Mouse (Mus musculus) liver, embryonic 15.5 days (tissue): Measurements from ENCODE around the gene Ap1b1. TPM values are rescaled to one million over a fixed set of nuclear protein-coding genes. Genes with fewer than 3 reads are reported as not detected.

Experiments used
- ATAC-seq: fragments of 200-750 bp; cut with Nextera tagmentation; 2 replicates; pipeline ENCODE4 v1.8.0; 2017; ENCODE audit warnings: moderate number of reproducible peaks, mild to moderate bottlenecking, moderate library complexity; ENCODE audit not compliant: insufficient read depth
- H3K27ac ChIP-seq: fragments of 300-500 bp; sonication (generic); replicated peaks from 2 replicates; pipeline ENCODE4 v1.5.1; 2015; ENCODE audit warnings: mild to moderate bottlenecking, inconsistent platforms
- H3K27me3 ChIP-seq: fragments of 300-500 bp; sonication (generic); 2 replicates; pipeline ENCODE4 v1.6.1; 2015; ENCODE audit warnings: mild to moderate bottlenecking, inconsistent platforms
- H3K36me3 ChIP-seq: fragments of 300-500 bp; sonication (generic); replicated peaks from 2 replicates; pipeline ENCODE4 v1.6.1; 2015; ENCODE audit warnings: moderate library complexity, mild to moderate bottlenecking, inconsistent platforms
- H3K4me1 ChIP-seq: fragments of 300-500 bp; sonication (generic); replicated peaks from 2 replicates; pipeline ENCODE4 v1.6.1; 2015; ENCODE audit warnings: inconsistent platforms
- H3K4me2 ChIP-seq: fragments of 300-500 bp; sonication (generic); 2 replicates; pipeline ENCODE4 v1.6.1; 2015; ENCODE audit warnings: moderate library complexity, mild to moderate bottlenecking, inconsistent platforms
- H3K4me3 ChIP-seq: fragments of 300-500 bp; sonication (generic); replicated peaks from 2 replicates; pipeline ENCODE4 v1.5.1; 2015; ENCODE audit warnings: mild to moderate bottlenecking, inconsistent platforms
- H3K9ac ChIP-seq: fragments of 300-500 bp; sonication (generic); 2 replicates; pipeline ENCODE4 v1.6.1; 2015; ENCODE audit warnings: moderate library complexity, mild to moderate bottlenecking, inconsistent platforms
- H3K9me3 ChIP-seq: fragments of 300-500 bp; sonication (generic); replicated peaks from 2 replicates; pipeline ENCODE4 v1.6.1; 2016; ENCODE audit warnings: inconsistent platforms
- WGBS: fragments of 180-500 bp; shearing (Covaris S2); methylation state at CpG from one replicate; pipeline ENCODE4 v1.1.7; 2015; ENCODE audit warnings: mixed read lengths; ENCODE audit not compliant: insufficient replicate concordance; 5-methylcytosine and 5-hydroxymethylcytosine counted together
- polyA plus RNA-seq: library from polyadenylated mRNA; unstranded; fragments of >200 nt; fragmentation: Nextera tagmentation; extraction: Ambion mirVana; gene quantifications from 2 replicates; pipeline ENCODE4 v1.2.1, GENCODE M21; 2015

Gene Ap1b1
- polyA plus RNA-seq, 1 experiment from 2014 or later = 76.7 TPM

- Histone ChIP-seq H3K36me3 (no peaks in the 10 kb centered on the region), H3K4me2 (peak overlapping the region; percentile 35), H3K27me3 (no peaks in the 10 kb centered on the region), H3K9ac (no peak overlapping the region; the same call in 1 of the 2 replicates), H3K27ac (peak overlapping the region; percentile 42), H3K4me1 (peaks cover 31% of the 10 kb centered on the region), H3K4me3 (no peak overlapping the region), H3K9me3 (no peaks in the 10 kb centered on the region)
- peak; percentile 90 for ATAC-seq
- WGBS = 21% methylated on average over 5 of the region's 5 CpGs
Observed at GRCm38 (mm10) chr11:4966888-4967287, 19.7 kb upstream of the Ap1b1 start.

GRCm38 (mm10) chr11:4967549-4967948 is 19.1 kb upstream of the Ap1b1 start:
- H3K9me3 ChIP-seq = no peaks in the 10 kb centered on the region
- WGBS = 14% methylated on average over 2 of the region's 2 CpGs
- peak overlapping the region; percentile 42 for H3K27ac ChIP-seq
- H3K4me2 ChIP-seq = peak overlapping the region; percentile 35
- H3K36me3 ChIP-seq = no peaks in the 10 kb centered on the region
- no peak overlapping the region for H3K4me3 ChIP-seq
- peak; percentile 64; the same call in 1 of the 2 replicates for ATAC-seq
- no peak overlapping the region for H3K9ac ChIP-seq
- H3K27me3 ChIP-seq = no peaks in the 10 kb centered on the region
- peaks cover 31% of the 10 kb centered on the region for H3K4me1 ChIP-seq

GRCm38 (mm10) chr11:4968376-4968775 is 18.2 kb upstream of the Ap1b1 start:
- H3K4me2 ChIP-seq = no peak overlapping the region
- ATAC-seq = no peak
- no peak overlapping the region for H3K27ac ChIP-seq
- H3K9ac ChIP-seq = no peak overlapping the region
- no peak overlapping the region for H3K4me3 ChIP-seq
- H3K36me3 ChIP-seq = no peaks in the 10 kb centered on the region
- H3K27me3 ChIP-seq = no peaks in the 10 kb centered on the region
- no peaks in the 10 kb centered on the region for H3K9me3 ChIP-seq
- H3K4me1 ChIP-seq = peaks cover 32% of the 10 kb centered on the region
- 37% methylated on average over 10 of the region's 10 CpGs for WGBS

GRCm38 (mm10) chr11:4972967-4973870 is 13.4 kb upstream of the Ap1b1 start:
- Histone ChIP-seq H3K36me3 (no peaks in the 10 kb centered on the region), H3K9me3 (no peaks in the 10 kb centered on the region), H3K27ac (peak overlapping the region; percentile 54), H3K4me3 (no peak overlapping the region), H3K4me2 (no peak overlapping the region), H3K27me3 (peaks cover 10% of the 10 kb centered on the region; the same call in 1 of the 2 replicates), H3K9ac (no peak overlapping the region), H3K4me1 (peaks cover 29% of the 10 kb centered on the region)
- peak; percentile 63 for ATAC-seq
- WGBS = 44% methylated on average over 13 of the region's 13 CpGs

- Histone ChIP-seq H3K27ac (peak overlapping the region; percentile 54), H3K4me3 (no peak overlapping the region), H3K27me3 (peaks cover 10% of the 10 kb centered on the region; the same call in 1 of the 2 replicates), H3K9me3 (no peaks in the 10 kb centered on the region), H3K4me1 (peaks cover 22% of the 10 kb centered on the region), H3K9ac (no peak overlapping the region), H3K4me2 (no peak overlapping the region), H3K36me3 (no peaks in the 10 kb centered on the region)
- 46% methylated on average over 2 of the region's 2 CpGs for WGBS
- ATAC-seq = peak; percentile 26; the same call in 1 of the 2 replicates
Observed at GRCm38 (mm10) chr11:4973871-4974256, 12.8 kb upstream of the Ap1b1 start.

- no peaks in the 10 kb centered on the region for H3K36me3 ChIP-seq
- peaks cover 10% of the 10 kb centered on the region; the same call in 1 of the 2 replicates for H3K27me3 ChIP-seq
- H3K9ac ChIP-seq = no peak overlapping the region
- WGBS = 28% methylated on average over 11 of the region's 11 CpGs
- no peaks in the 10 kb centered on the region for H3K9me3 ChIP-seq
- H3K4me2 ChIP-seq = no peak overlapping the region
- H3K27ac ChIP-seq = peak overlapping the region; percentile 39; the same call in 1 of the 2 replicates
- ATAC-seq = peak; percentile 48
- no peak overlapping the region for H3K4me3 ChIP-seq
- peaks cover 22% of the 10 kb centered on the region for H3K4me1 ChIP-seq
Observed at GRCm38 (mm10) chr11:4974376-4975122, 12.1 kb upstream of the Ap1b1 start.

GRCm38 (mm10) chr11:4975623-4976022 is 11.0 kb upstream of the Ap1b1 start:
- H3K9me3 ChIP-seq = no peaks in the 10 kb centered on the region
- ATAC-seq = no peak
- 7% methylated on average over 14 of the region's 14 CpGs for WGBS
- H3K36me3 ChIP-seq = no peaks in the 10 kb centered on the region
- H3K27ac ChIP-seq = no peak overlapping the region
- H3K4me2 ChIP-seq = peak overlapping the region; percentile 41
- peaks cover 10% of the 10 kb centered on the region; the same call in 1 of the 2 replicates for H3K27me3 ChIP-seq
- H3K4me1 ChIP-seq = peaks cover 22% of the 10 kb centered on the region
- H3K9ac ChIP-seq = no peak overlapping the region
- H3K4me3 ChIP-seq = no peak overlapping the region

GRCm38 (mm10) chr11:4983010-4983409 is 3.6 kb upstream of the Ap1b1 start:
- H3K4me1 ChIP-seq = peaks cover 40% of the 10 kb centered on the region
- no peak overlapping the region for H3K27ac ChIP-seq
- no peaks in the 10 kb centered on the region for H3K9me3 ChIP-seq
- 69% methylated on average over 3 of the region's 3 CpGs for WGBS
- H3K36me3 ChIP-seq = no peaks in the 10 kb centered on the region
- H3K4me3 ChIP-seq = no peak overlapping the region
- no peak overlapping the region for H3K4me2 ChIP-seq
- no peak for ATAC-seq
- H3K9ac ChIP-seq = no peak overlapping the region
- no peaks in the 10 kb centered on the region for H3K27me3 ChIP-seq

- 46% methylated on average over 2 of the region's 2 CpGs for WGBS
- no peak overlapping the region for H3K9ac ChIP-seq
- no peak overlapping the region for H3K27ac ChIP-seq
- ATAC-seq = no peak
- peaks cover 45% of the 10 kb centered on the region for H3K4me1 ChIP-seq
- H3K4me2 ChIP-seq = no peak overlapping the region
- no peaks in the 10 kb centered on the region for H3K9me3 ChIP-seq
- no peaks in the 10 kb centered on the region for H3K27me3 ChIP-seq
- H3K4me3 ChIP-seq = no peak overlapping the region
- H3K36me3 ChIP-seq = no peaks in the 10 kb centered on the region
Observed at GRCm38 (mm10) chr11:4983538-4983937, 3.1 kb upstream of the Ap1b1 start.

- no peak overlapping the region for H3K4me3 ChIP-seq
- peaks cover 7% of the 10 kb centered on the region; the same call in 1 of the 2 replicates for H3K36me3 ChIP-seq
- H3K4me2 ChIP-seq = peak overlapping the region; percentile 42
- H3K27me3 ChIP-seq = no peaks in the 10 kb centered on the region
- no peaks in the 10 kb centered on the region for H3K9me3 ChIP-seq
- WGBS = 1% methylated on average over 5 of the region's 5 CpGs
- 0 out of 2 replicates have a peak overlapping the region, but pooled peaks have one; percentile 7 for H3K9ac ChIP-seq
- peaks cover 52% of the 10 kb centered on the region for H3K4me1 ChIP-seq
- peak overlapping the region; percentile 54; the same call in 1 of the 2 replicates for H3K27ac ChIP-seq
- no peak for ATAC-seq
Observed at GRCm38 (mm10) chr11:4984249-4984648, 2.4 kb upstream of the Ap1b1 start.

GRCm38 (mm10) chr11:4984799-4985198 is 1.8 kb upstream of the Ap1b1 start:
- Histone ChIP-seq H3K4me1 (peaks cover 57% of the 10 kb centered on the region), H3K9me3 (no peaks in the 10 kb centered on the region), H3K27me3 (no peaks in the 10 kb centered on the region), H3K36me3 (peaks cover 11% of the 10 kb centered on the region; the same call in 1 of the 2 replicates), H3K4me3 (no peak overlapping the region), H3K4me2 (no peak overlapping the region; the same call in 1 of the 2 replicates), H3K27ac (peak overlapping the region; percentile 54; the same call in 1 of the 2 replicates), H3K9ac (no peak overlapping the region)
- no peak for ATAC-seq
- WGBS = 31% methylated on average over 3 of the region's 3 CpGs
